Mouse (Mus musculus) heart, adult 2 months (tissue): Measurements from ENCODE around the gene 2310030G06Rik.

ENCODE experiments used
- CTCF ChIP-seq: fragments of 200-600 bp; IDR thresholded peaks from 2 replicates; pipeline ENCODE4 v1.8.1; 2022; ENCODE audit warnings: antibody characterized with exemption, mild to moderate bottlenecking, moderate library complexity
- EP300 ChIP-seq: fragments of 200-500 bp; IDR thresholded peaks from 2 replicates; pipeline ENCODE4 v1.6.1; 2011; ENCODE audit warnings: low read depth, low read length, control low read depth; ENCODE audit not compliant: insufficient read depth

- TF ChIP-seq CTCF (no peak), EP300 (no peak)
These were observed 4.4 kb upstream of the 2310030G06Rik start for GRCm38 (mm10) chr9:50750706-50751105.
